Mouse (Mus musculus): Measurements from ENCODE around the gene Akap3. TPM values are rescaled to one million over a fixed set of nuclear protein-coding genes. Genes with fewer than 3 reads are reported as not detected.

Gene Akap3
- polyA plus RNA-seq (2012; rRNA removed) = 0.11 and 0.16 TPM in 2 replicates

DNA sequence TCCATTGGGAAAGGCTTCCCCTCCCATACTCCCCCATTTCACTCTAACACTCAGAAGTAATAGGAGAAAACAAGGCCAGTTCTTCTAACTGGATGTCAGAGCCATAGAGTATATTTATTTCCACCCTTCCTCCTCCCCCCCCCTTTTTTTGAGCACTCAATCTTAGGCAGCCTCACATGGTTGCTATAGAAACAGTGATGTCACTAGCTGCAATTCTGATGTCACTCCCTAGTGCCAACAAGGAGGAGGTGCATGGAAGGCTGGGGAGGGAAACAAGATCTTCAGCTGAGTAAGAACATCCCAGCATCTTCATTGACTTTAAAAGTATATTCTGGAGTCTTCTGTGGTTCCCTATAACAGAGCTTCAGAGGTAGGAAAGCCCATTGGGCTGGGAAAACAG is at the start of gene Akap3:
Gene Akap3 (plus strand): TSS at position 218 of the 400 bp plus-strand sequence.
- peak; percentile 25 for DNase-seq (ENCODE audit: low read depth)

GRCm38 (mm10) chr6:126806783-126807182 is 46.1 kb upstream of the Akap3 start:
- TF ChIP-seq POLR2A (IDR thresholded peaks at IDR 0.05; ENCODE audit: borderline replicate concordance, extremely low read depth, insufficient read depth, insufficient read length, poor library complexity, severe bottlenecking) = no peak
- peak; percentile 38; the same call in 1 of the 2 replicates for TF ChIP-seq CTCF (IDR thresholded peaks at IDR 0.05; ENCODE audit: borderline replicate concordance, extremely low read depth, insufficient read depth, insufficient read length)
- no peak for DNase-seq (ENCODE audit: low read depth)

More for the DNA sequence above, at the start of gene Akap3:
- TF ChIP-seq POLR2A (IDR thresholded peaks at IDR 0.05; ENCODE audit: borderline replicate concordance, extremely low read depth, insufficient read depth, insufficient read length, poor library complexity, severe bottlenecking) (no peak), CTCF (IDR thresholded peaks at IDR 0.05; ENCODE audit: borderline replicate concordance, extremely low read depth, insufficient read depth, insufficient read length) (no peak)

- DNase-seq (ENCODE audit: low read depth) = no peak
- TF ChIP-seq CTCF (IDR thresholded peaks at IDR 0.05; ENCODE audit: borderline replicate concordance, extremely low read depth, insufficient read depth, insufficient read length) (no peak), POLR2A (IDR thresholded peaks at IDR 0.05; ENCODE audit: borderline replicate concordance, extremely low read depth, insufficient read depth, insufficient read length, poor library complexity, severe bottlenecking) (no peak)
These were observed 44.8 kb upstream of the Akap3 start for GRCm38 (mm10) chr6:126808134-126808533.

DNA sequence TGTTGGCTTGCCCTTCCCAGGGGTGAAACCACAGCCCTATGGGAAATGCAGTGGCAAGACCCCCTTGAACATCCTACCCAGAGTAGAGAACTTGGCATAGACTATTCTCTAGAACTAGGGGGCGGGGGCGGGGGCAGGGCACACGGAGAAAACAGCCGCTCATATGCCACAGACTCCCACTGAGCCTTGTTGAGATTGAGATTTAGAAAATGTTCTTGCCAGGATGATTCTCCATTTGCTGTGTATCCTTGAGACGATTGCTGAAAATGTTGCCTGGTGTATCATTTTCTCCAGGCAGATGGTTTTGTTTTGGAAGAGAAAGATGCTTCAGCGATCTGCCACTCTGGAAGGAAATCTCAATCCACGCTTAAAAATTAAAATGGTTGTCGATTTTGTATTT is 44.3 kb upstream of the Akap3 start:
- DNase-seq (ENCODE audit: low read depth) = no peak
- TF ChIP-seq POLR2A (IDR thresholded peaks at IDR 0.05; ENCODE audit: borderline replicate concordance, extremely low read depth, insufficient read depth, insufficient read length, poor library complexity, severe bottlenecking) (no peak), CTCF (IDR thresholded peaks at IDR 0.05; ENCODE audit: borderline replicate concordance, extremely low read depth, insufficient read depth, insufficient read length) (no peak)

DNA sequence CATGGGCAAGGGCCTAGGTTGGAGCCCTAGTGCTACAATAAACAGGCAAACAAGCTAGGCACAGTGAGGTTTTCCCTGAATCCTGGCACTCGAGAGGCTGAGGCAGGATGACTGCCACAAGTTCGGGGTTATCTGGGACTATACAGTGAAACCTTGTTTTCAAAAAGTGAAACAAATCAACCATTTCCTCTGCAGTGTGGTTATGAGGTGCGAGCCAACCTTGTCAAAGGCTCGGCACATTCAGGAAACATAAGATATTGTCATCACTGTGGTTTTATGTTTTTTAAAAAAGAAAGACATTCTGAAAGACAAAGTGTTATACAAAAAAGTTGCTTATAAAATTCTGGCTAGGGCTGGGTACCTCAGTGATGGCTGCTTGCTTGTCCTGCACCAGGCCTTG is 41.4 kb upstream of the Akap3 start:
- DNase-seq (ENCODE audit: low read depth) = no peak
- TF ChIP-seq POLR2A (IDR thresholded peaks at IDR 0.05; ENCODE audit: borderline replicate concordance, extremely low read depth, insufficient read depth, insufficient read length, poor library complexity, severe bottlenecking) (no peak), CTCF (IDR thresholded peaks at IDR 0.05; ENCODE audit: borderline replicate concordance, extremely low read depth, insufficient read depth, insufficient read length) (no peak)

GRCm38 (mm10) chr6:126815206-126815750 is 37.6 kb upstream of the Akap3 start:
- peak; percentile 57 for DNase-seq (ENCODE audit: low read depth)
- TF ChIP-seq CTCF (IDR thresholded peaks at IDR 0.05; ENCODE audit: borderline replicate concordance, extremely low read depth, insufficient read depth, insufficient read length) = no peak
- TF ChIP-seq POLR2A (IDR thresholded peaks at IDR 0.05; ENCODE audit: borderline replicate concordance, extremely low read depth, insufficient read depth, insufficient read length, poor library complexity, severe bottlenecking) = no peak

GRCm38 (mm10) chr6:126816338-126816737 is 36.6 kb upstream of the Akap3 start:
- no peak for TF ChIP-seq POLR2A (IDR thresholded peaks at IDR 0.05; ENCODE audit: borderline replicate concordance, extremely low read depth, insufficient read depth, insufficient read length, poor library complexity, severe bottlenecking)
- TF ChIP-seq CTCF (IDR thresholded peaks at IDR 0.05; ENCODE audit: borderline replicate concordance, extremely low read depth, insufficient read depth, insufficient read length) = no peak
- DNase-seq (ENCODE audit: low read depth) = no peak

GRCm38 (mm10) chr6:126823087-126823486 is 29.8 kb upstream of the Akap3 start:
- peak; percentile 35 for DNase-seq (ENCODE audit: low read depth)
- TF ChIP-seq POLR2A (IDR thresholded peaks at IDR 0.05; ENCODE audit: borderline replicate concordance, extremely low read depth, insufficient read depth, insufficient read length, poor library complexity, severe bottlenecking) (no peak), CTCF (IDR thresholded peaks at IDR 0.05; ENCODE audit: borderline replicate concordance, extremely low read depth, insufficient read depth, insufficient read length) (no peak)

DNA sequence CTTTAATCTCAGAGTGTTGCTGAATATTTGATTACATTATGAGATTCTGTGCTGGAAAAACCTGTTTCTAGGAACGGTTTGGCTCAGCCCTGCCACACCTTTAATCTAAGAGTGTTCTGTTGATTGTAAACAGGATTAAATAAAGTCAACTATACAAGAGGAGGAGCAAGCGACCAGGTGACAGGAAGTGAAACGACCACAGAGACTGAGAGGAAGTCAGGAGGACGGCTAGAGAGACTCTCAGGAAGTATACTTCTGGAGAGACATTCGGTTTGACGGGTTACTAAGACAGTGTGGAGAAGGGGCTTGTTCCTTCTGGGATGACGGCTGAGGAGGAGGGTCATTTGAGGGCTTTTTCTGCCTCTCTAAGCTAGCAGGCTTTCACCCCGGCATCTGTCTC is 16.3 kb upstream of the Akap3 start:
- no peak for DNase-seq (ENCODE audit: low read depth)
- no peak for TF ChIP-seq CTCF (IDR thresholded peaks at IDR 0.05; ENCODE audit: borderline replicate concordance, extremely low read depth, insufficient read depth, insufficient read length)
- TF ChIP-seq POLR2A (IDR thresholded peaks at IDR 0.05; ENCODE audit: borderline replicate concordance, extremely low read depth, insufficient read depth, insufficient read length, poor library complexity, severe bottlenecking) = no peak

DNA sequence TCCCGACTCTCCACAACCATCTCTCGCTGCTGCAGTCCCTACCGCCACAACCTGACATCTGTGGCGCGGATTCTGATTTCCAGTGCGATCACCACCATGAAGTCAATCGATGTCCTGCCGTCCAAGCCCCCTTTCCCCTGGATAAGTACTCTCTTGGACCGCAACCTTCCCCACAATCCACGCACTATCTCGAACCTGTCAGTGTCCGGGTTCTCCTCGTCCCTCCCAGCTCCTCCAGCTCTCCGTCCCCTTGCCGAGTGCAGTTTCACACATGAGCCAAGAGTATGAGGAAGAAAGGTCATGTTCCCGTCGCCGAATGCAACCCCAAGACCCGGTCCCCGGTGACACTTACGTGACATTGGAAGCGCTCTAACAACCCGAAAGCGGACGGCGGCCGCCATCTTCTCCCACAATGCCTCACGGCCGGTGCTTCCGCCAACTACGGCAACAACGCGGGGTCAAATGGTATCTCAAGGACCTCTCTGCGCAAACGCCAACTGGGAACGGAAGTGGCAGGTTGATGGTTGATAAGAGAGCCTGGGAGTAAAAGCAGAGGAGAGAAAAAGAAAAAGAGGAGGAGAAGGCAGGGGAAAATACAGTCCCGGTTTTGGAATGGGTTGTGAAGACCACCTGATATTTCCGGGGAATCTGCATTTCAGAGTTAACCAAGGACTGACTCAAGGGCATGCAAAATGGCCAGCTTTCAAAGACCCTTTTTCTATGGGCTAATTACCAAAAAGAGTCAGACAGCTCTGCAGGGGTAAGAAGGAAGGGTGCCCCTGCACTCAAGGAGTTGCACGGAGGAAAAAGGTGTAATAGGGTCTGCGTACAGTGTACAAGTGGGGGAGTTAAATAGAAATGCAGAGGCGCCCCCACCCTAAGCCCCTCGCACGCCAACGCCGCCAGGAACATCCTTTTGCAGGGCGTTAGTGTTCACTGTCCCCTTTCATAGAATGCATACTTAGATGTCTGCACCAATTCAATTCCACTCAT is 3.9 kb upstream of the Akap3 start, which contains the start of gene Ndufa9:
Gene Ndufa9 (minus strand): TSS at position 425 of the 993 bp plus-strand sequence.
- TF ChIP-seq POLR2A (IDR thresholded peaks at IDR 0.05; ENCODE audit: borderline replicate concordance, extremely low read depth, insufficient read depth, insufficient read length, poor library complexity, severe bottlenecking) (peak; percentile 54; the same call in 1 of the 2 replicates), CTCF (IDR thresholded peaks at IDR 0.05; ENCODE audit: borderline replicate concordance, extremely low read depth, insufficient read depth, insufficient read length) (no peak)
- DNase-seq (ENCODE audit: low read depth) = peak; percentile 98

DNA sequence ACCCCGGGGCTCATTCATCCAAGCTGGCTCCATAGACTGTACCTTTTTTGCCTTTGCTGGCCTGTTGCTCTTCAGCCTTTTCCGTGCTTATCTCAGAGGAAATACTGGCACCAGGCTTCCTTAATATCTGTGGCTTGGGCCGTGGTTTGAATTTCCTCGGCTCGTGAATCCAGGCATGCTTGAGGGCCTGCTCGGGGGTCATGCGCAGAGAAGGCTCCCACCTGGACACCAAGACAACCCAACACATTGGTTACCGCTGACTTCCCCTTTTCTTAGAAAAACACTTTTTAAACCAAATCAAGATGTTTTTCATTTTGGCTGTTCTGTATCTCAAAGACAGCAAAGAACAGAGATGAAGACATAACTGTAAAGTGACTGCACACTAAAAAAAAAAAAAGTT is 24.2 kb downstream of the Akap3 start:
- TF ChIP-seq POLR2A (IDR thresholded peaks at IDR 0.05; ENCODE audit: borderline replicate concordance, extremely low read depth, insufficient read depth, insufficient read length, poor library complexity, severe bottlenecking) = no peak
- no peak for TF ChIP-seq CTCF (IDR thresholded peaks at IDR 0.05; ENCODE audit: borderline replicate concordance, extremely low read depth, insufficient read depth, insufficient read length)
- DNase-seq (ENCODE audit: low read depth) = no peak

All from brain, embryonic 14.5 days (tissue).